Mouse (Mus musculus): Measurements from ENCODE around the gene Zfp335.
A peak's percentile ranks its signal among the peaks of the same experiment; 100 is the strongest.

GRCm38 (mm10) chr2:164911086-164912048 is at the start of gene Zfp335:
- no peak for TF ChIP-seq GATA1 (IDR thresholded peaks at IDR 0.05; ENCODE audit: borderline replicate concordance, low read length)
- TF ChIP-seq FLI1 (IDR thresholded peaks at IDR 0.05; ENCODE audit: low read length) = peak; percentile 77
